Mouse (Mus musculus): ENCODE measurements around the gene Hcst. TPM values are rescaled to one million over a fixed set of nuclear protein-coding genes. Genes with fewer than 3 reads are reported as not detected.

The Hcst gene
- total RNA-seq (2021): not detected
- long read RNA-seq, experiment 1: 0 reads
- long read RNA-seq, experiment 2, partial matches to known transcripts: 0 of 1 reads
- long read RNA-seq, experiment 2, other reads (novel, unspliced or antisense): 0 of 1 reads

GRCm38 (mm10) chr7:30419561-30420499 lies at the start of gene Hcst:
Gene Hcst (minus strand): TSS chr7:30419854.
- no peak for DNase-seq (ENCODE audit: low spot score)

- DNase-seq (ENCODE audit: low spot score): no peak
Observed at GRCm38 (mm10) chr7:30464816-30465300, 45.2 kb upstream of the Hcst start.

GRCm38 (mm10) chr7:30463996-30464395 lies 44.3 kb upstream of the Hcst start:
- DNase-seq (ENCODE audit: low spot score): no peak

GRCm38 (mm10) chr7:30463568-30463967 lies 43.9 kb upstream of the Hcst start:
- DNase-seq (ENCODE audit: low spot score): no peak

- no peak for DNase-seq (ENCODE audit: low spot score)
Observed at GRCm38 (mm10) chr7:30459484-30459883, 39.8 kb upstream of the Hcst start.

- DNase-seq (ENCODE audit: low spot score): no peak
Observed at GRCm38 (mm10) chr7:30457629-30458330, 38.1 kb upstream of the Hcst start, which contains the start of the genes Kirrel2 and Nphs1. Gene Kirrel2 (minus strand): TSS chr7:30457690. Gene Nphs1 (plus strand): TSS chr7:30458315.

GRCm38 (mm10) chr7:30456911-30457628 lies 37.4 kb upstream of the Hcst start:
- DNase-seq (ENCODE audit: low spot score): no peak

- no peak for DNase-seq (ENCODE audit: low spot score)
Observed at GRCm38 (mm10) chr7:30456487-30456886, 36.8 kb upstream of the Hcst start.

- DNase-seq (ENCODE audit: low spot score): no peak
Observed at GRCm38 (mm10) chr7:30454259-30454658, 34.6 kb upstream of the Hcst start.

- DNase-seq (ENCODE audit: low spot score): no peak
Observed at GRCm38 (mm10) chr7:30453766-30454165, 34.1 kb upstream of the Hcst start.

GRCm38 (mm10) chr7:30453327-30453726 lies 33.7 kb upstream of the Hcst start:
- DNase-seq (ENCODE audit: low spot score): no peak

- no peak for DNase-seq (ENCODE audit: low spot score)
Observed at GRCm38 (mm10) chr7:30450241-30450640, 30.6 kb upstream of the Hcst start.

- no peak for DNase-seq (ENCODE audit: low spot score)
Observed at GRCm38 (mm10) chr7:30444971-30445751, 25.5 kb upstream of the Hcst start, which contains the start of gene Aplp1. Gene Aplp1 (minus strand): TSS chr7:30445535.

GRCm38 (mm10) chr7:30444154-30444970 lies 24.7 kb upstream of the Hcst start:
- DNase-seq (ENCODE audit: low spot score): no peak

GRCm38 (mm10) chr7:30443696-30444095 lies 24.0 kb upstream of the Hcst start:
- no peak for DNase-seq (ENCODE audit: low spot score)

GRCm38 (mm10) chr7:30440697-30441096 lies 21.0 kb upstream of the Hcst start:
- DNase-seq (ENCODE audit: low spot score): no peak

GRCm38 (mm10) chr7:30439734-30440133 lies 20.1 kb upstream of the Hcst start:
- DNase-seq (ENCODE audit: low spot score): no peak

- no peak for DNase-seq (ENCODE audit: low spot score)
Observed at GRCm38 (mm10) chr7:30436879-30437278, 17.2 kb upstream of the Hcst start.

GRCm38 (mm10) chr7:30435156-30435555 lies 15.5 kb upstream of the Hcst start:
- DNase-seq (ENCODE audit: low spot score): no peak

GRCm38 (mm10) chr7:30434701-30435100 lies 15.0 kb upstream of the Hcst start:
- no peak for DNase-seq (ENCODE audit: low spot score)
